Mouse (Mus musculus): ENCODE results near the gene Sdk2. TPM values are rescaled to one million over a fixed set of nuclear protein-coding genes. Genes with fewer than 3 reads are reported as not detected.

Sdk2 gene
- not detected in 2 replicates for total RNA-seq (2017)

- no peak for ATAC-seq (ENCODE audit: extremely low read depth, insufficient number of reproducible peaks, low FRiP score, poor library complexity, severe bottlenecking)
These were observed at the start of gene Sdk2 for GRCm38 (mm10) chr11:114066951-114067762. Sdk2 (minus strand) TSS chr11:114067046.

- ATAC-seq (ENCODE audit: extremely low read depth, insufficient number of reproducible peaks, low FRiP score, poor library complexity, severe bottlenecking) = no peak
These were observed 48.2 kb upstream of the Sdk2 start for GRCm38 (mm10) chr11:114115077-114115476.

- ATAC-seq (ENCODE audit: extremely low read depth, insufficient number of reproducible peaks, low FRiP score, poor library complexity, severe bottlenecking) = no peak
These were observed 47.8 kb upstream of the Sdk2 start for GRCm38 (mm10) chr11:114114674-114115073.

GRCm38 (mm10) chr11:114110851-114111250 lies 44.0 kb upstream of the Sdk2 start:
- no peak for ATAC-seq (ENCODE audit: extremely low read depth, insufficient number of reproducible peaks, low FRiP score, poor library complexity, severe bottlenecking)

- no peak for ATAC-seq (ENCODE audit: extremely low read depth, insufficient number of reproducible peaks, low FRiP score, poor library complexity, severe bottlenecking)
These were observed 26.8 kb upstream of the Sdk2 start for GRCm38 (mm10) chr11:114093636-114094035.

- no peak for ATAC-seq (ENCODE audit: extremely low read depth, insufficient number of reproducible peaks, low FRiP score, poor library complexity, severe bottlenecking)
These were observed 26.3 kb upstream of the Sdk2 start for GRCm38 (mm10) chr11:114093175-114093574.

- ATAC-seq (ENCODE audit: extremely low read depth, insufficient number of reproducible peaks, low FRiP score, poor library complexity, severe bottlenecking) = no peak
These were observed 13.8 kb upstream of the Sdk2 start for GRCm38 (mm10) chr11:114080606-114081005.

GRCm38 (mm10) chr11:114072644-114073043 lies 5.8 kb upstream of the Sdk2 start:
- ATAC-seq (ENCODE audit: extremely low read depth, insufficient number of reproducible peaks, low FRiP score, poor library complexity, severe bottlenecking) = no peak

GRCm38 (mm10) chr11:114071998-114072397 lies 5.2 kb upstream of the Sdk2 start:
- no peak for ATAC-seq (ENCODE audit: extremely low read depth, insufficient number of reproducible peaks, low FRiP score, poor library complexity, severe bottlenecking)

GRCm38 (mm10) chr11:114070881-114071280 lies 4.0 kb upstream of the Sdk2 start:
- ATAC-seq (ENCODE audit: extremely low read depth, insufficient number of reproducible peaks, low FRiP score, poor library complexity, severe bottlenecking) = no peak

GRCm38 (mm10) chr11:114070131-114070530 lies 3.3 kb upstream of the Sdk2 start:
- no peak for ATAC-seq (ENCODE audit: extremely low read depth, insufficient number of reproducible peaks, low FRiP score, poor library complexity, severe bottlenecking)

GRCm38 (mm10) chr11:114068390-114068789 lies 1.5 kb upstream of the Sdk2 start:
- peak; percentile 32; the same call in 1 of the 2 replicates for ATAC-seq (ENCODE audit: extremely low read depth, insufficient number of reproducible peaks, low FRiP score, poor library complexity, severe bottlenecking)

- ATAC-seq (ENCODE audit: extremely low read depth, insufficient number of reproducible peaks, low FRiP score, poor library complexity, severe bottlenecking) = no peak
These were observed 522 bp downstream of the Sdk2 start for GRCm38 (mm10) chr11:114066098-114066950.

GRCm38 (mm10) chr11:114065596-114065995 lies 1.2 kb downstream of the Sdk2 start:
- no peak for ATAC-seq (ENCODE audit: extremely low read depth, insufficient number of reproducible peaks, low FRiP score, poor library complexity, severe bottlenecking)

- ATAC-seq (ENCODE audit: extremely low read depth, insufficient number of reproducible peaks, low FRiP score, poor library complexity, severe bottlenecking) = no peak
These were observed 1.9 kb downstream of the Sdk2 start for GRCm38 (mm10) chr11:114064871-114065388.

- no peak for ATAC-seq (ENCODE audit: extremely low read depth, insufficient number of reproducible peaks, low FRiP score, poor library complexity, severe bottlenecking)
These were observed 4.9 kb downstream of the Sdk2 start for GRCm38 (mm10) chr11:114061946-114062345.

GRCm38 (mm10) chr11:114061265-114061664 lies 5.6 kb downstream of the Sdk2 start:
- no peak for ATAC-seq (ENCODE audit: extremely low read depth, insufficient number of reproducible peaks, low FRiP score, poor library complexity, severe bottlenecking)

- ATAC-seq (ENCODE audit: extremely low read depth, insufficient number of reproducible peaks, low FRiP score, poor library complexity, severe bottlenecking) = no peak
These were observed 10.5 kb downstream of the Sdk2 start for GRCm38 (mm10) chr11:114056351-114056750.

GRCm38 (mm10) chr11:114054581-114055315 lies 12.1 kb downstream of the Sdk2 start:
- ATAC-seq (ENCODE audit: extremely low read depth, insufficient number of reproducible peaks, low FRiP score, poor library complexity, severe bottlenecking) = no peak

Data from neutrophil, adult 5-6 weeks (primary cell).